Mouse (Mus musculus): Measurements from ENCODE around the gene Gm10320. TPM values are rescaled to one million over a fixed set of nuclear protein-coding genes. Genes with fewer than 3 reads are reported as not detected.

The Gm10320 gene
- total and polyA plus RNA-seq, 3 experiments = 0.60 to 0.93 TPM; not detected in 1

DNA sequence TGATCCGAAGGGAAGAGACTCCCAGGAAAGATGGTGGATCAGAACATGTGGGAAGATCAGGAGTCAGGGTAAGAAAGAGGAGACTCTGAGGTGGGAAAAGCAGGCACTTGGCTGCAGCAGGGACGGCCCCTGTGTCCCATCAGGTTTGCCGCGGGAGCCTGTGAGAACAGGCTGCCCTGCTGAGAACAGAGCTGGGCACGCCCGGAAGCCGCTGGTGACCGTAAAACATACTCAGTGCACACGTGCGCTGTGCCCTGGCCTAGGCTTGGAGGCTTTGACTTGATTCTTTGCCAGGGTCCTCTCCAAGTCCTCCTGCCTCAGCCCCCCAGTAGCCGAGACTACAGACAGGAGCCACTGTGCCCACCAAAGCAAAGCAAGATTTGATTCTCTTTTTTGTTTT lies 26.5 kb upstream of the Gm10320 start:
- Histone ChIP-seq H3K4me3 (ENCODE audit: low read depth, low read length) (no peak overlapping the region), H3K27me3 (ENCODE audit: insufficient read depth, low read length) (no peaks in the 10 kb centered on the region), H3K4me1 (ENCODE audit: insufficient read depth, low read depth, low read length) (no peaks in the 10 kb centered on the region), H3K36me3 (replicated peaks) (no peaks in the 10 kb centered on the region), H3K9me3 (replicated peaks) (no peaks in the 10 kb centered on the region; the same call in 1 of the 2 replicates)
- DNase-seq (ENCODE audit: low spot score) (no peak), ATAC-seq (ENCODE audit: extremely low read depth, insufficient number of reproducible peaks, low FRiP score, poor library complexity, severe bottlenecking) (no peak)
- TF ChIP-seq GATA2 (IDR thresholded peaks at IDR 0.05; ENCODE audit: borderline replicate concordance, low read depth, low read length) = no peak
- TF ChIP-seq POLR2AphosphoS5 (IDR thresholded peaks at IDR 0.05; ENCODE audit: insufficient replicate concordance, low read depth, low read length) = no peak
- TF ChIP-seq TAL1 (conservative IDR thresholded peaks at IDR 0.05; ENCODE audit: low read depth, low read length) = no peak
- no peak for TF ChIP-seq GATA1 (IDR thresholded peaks at IDR 0.05; ENCODE audit: borderline replicate concordance, low read length)

DNA sequence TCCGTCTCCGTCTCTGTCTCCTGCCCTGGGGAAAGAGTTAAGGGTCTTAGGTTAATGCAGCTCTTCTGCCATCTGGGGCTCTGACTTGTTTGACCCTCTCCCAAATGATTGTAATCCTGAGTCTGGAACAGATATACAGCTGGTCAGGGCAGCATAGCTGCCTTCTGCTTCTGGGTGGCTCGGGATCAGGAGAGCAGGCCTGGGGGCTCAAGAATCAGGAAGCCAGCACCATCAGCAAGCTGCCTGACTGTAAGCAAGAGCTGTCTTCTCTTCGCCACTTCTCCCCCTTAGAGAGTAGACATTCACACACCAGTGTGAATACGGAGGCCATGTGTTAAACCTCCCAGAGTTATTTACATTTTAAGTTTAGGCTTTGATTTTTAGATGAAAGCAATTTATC lies 25.9 kb upstream of the Gm10320 start:
- no peaks in the 10 kb centered on the region; the same call in 1 of the 2 replicates for H3K9me3 ChIP-seq (replicated peaks)
- no peaks in the 10 kb centered on the region for H3K4me1 ChIP-seq (ENCODE audit: insufficient read depth, low read depth, low read length)
- no peaks in the 10 kb centered on the region for H3K27me3 ChIP-seq (ENCODE audit: insufficient read depth, low read length)
- no peak overlapping the region for H3K4me3 ChIP-seq (ENCODE audit: low read depth, low read length)
- DNase-seq (ENCODE audit: low spot score) (no peak), ATAC-seq (ENCODE audit: extremely low read depth, insufficient number of reproducible peaks, low FRiP score, poor library complexity, severe bottlenecking) (no peak)
- no peaks in the 10 kb centered on the region for H3K36me3 ChIP-seq (replicated peaks)
- TF ChIP-seq POLR2AphosphoS5 (IDR thresholded peaks at IDR 0.05; ENCODE audit: insufficient replicate concordance, low read depth, low read length) = no peak
- TF ChIP-seq GATA1 (IDR thresholded peaks at IDR 0.05; ENCODE audit: borderline replicate concordance, low read length) = no peak
- TF ChIP-seq CTCF (IDR thresholded peaks at IDR 0.05; ENCODE audit: low read depth, low read length) = no peak
- no peak for TF ChIP-seq GATA2 (IDR thresholded peaks at IDR 0.05; ENCODE audit: borderline replicate concordance, low read depth, low read length)
- no peak for TF ChIP-seq TAL1 (conservative IDR thresholded peaks at IDR 0.05; ENCODE audit: low read depth, low read length)

DNA sequence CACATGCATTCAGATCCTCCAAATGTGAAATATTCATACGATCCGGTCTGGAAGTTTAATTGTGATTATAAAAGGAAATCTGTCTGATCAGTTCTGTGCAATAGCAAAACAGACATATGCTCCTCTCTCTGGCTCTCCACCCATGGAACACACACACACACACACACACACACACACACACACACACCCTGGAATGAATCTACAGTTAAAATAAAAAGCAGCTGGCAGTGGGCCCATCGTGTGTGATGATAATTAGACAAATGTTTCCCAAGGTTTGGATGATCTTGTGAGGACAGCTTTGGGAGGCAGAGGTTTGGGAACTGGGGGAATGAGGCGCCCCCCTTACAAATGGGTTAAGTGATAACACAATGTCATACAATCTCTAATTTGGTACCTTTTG lies 25.2 kb upstream of the Gm10320 start:
- no peak for DNase-seq (ENCODE audit: low spot score)
- Histone ChIP-seq H3K4me1 (ENCODE audit: insufficient read depth, low read depth, low read length) (no peaks in the 10 kb centered on the region), H3K36me3 (replicated peaks) (no peaks in the 10 kb centered on the region), H3K4me3 (ENCODE audit: low read depth, low read length) (no peak overlapping the region), H3K27me3 (ENCODE audit: insufficient read depth, low read length) (no peaks in the 10 kb centered on the region), H3K9me3 (replicated peaks) (no peaks in the 10 kb centered on the region)
- ATAC-seq (ENCODE audit: extremely low read depth, insufficient number of reproducible peaks, low FRiP score, poor library complexity, severe bottlenecking) = no peak
- no peak for TF ChIP-seq TAL1 (conservative IDR thresholded peaks at IDR 0.05; ENCODE audit: low read depth, low read length)
- no peak for TF ChIP-seq POLR2AphosphoS5 (IDR thresholded peaks at IDR 0.05; ENCODE audit: insufficient replicate concordance, low read depth, low read length)
- no peak for TF ChIP-seq GATA2 (IDR thresholded peaks at IDR 0.05; ENCODE audit: borderline replicate concordance, low read depth, low read length)
- TF ChIP-seq GATA1 (IDR thresholded peaks at IDR 0.05; ENCODE audit: borderline replicate concordance, low read length) = no peak
- TF ChIP-seq CTCF (IDR thresholded peaks at IDR 0.05; ENCODE audit: low read depth, low read length) = no peak

DNA sequence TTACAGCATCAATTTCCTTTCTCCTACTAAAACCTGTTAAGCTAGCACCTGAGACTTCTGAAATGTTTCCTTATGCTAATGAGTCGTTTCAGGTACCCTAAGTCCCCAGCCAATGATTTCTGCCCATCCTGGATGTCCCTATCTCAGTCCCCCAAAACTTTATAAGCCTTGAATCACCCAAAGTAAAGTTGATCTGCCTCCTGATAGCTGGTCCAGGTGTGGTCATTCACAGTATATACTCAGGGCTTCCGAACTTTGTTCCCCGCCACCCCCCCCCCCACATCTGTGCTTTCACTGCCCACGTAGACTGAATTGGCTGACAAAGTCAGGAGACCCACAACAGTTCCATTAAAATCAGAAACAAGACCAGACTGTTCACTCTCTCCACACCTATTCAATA lies 20.3 kb upstream of the Gm10320 start:
- ATAC-seq (ENCODE audit: extremely low read depth, insufficient number of reproducible peaks, low FRiP score, poor library complexity, severe bottlenecking) = no peak
- H3K36me3 ChIP-seq (replicated peaks) = no peaks in the 10 kb centered on the region
- H3K4me3 ChIP-seq (ENCODE audit: low read depth, low read length) = no peak overlapping the region
- DNase-seq (ENCODE audit: low spot score) = no peak
- H3K9me3 ChIP-seq (replicated peaks) = no peaks in the 10 kb centered on the region
- peaks cover 3% of the 10 kb centered on the region; the same call in 1 of the 2 replicates for H3K27me3 ChIP-seq (ENCODE audit: insufficient read depth, low read length)
- no peak for TF ChIP-seq GATA2 (IDR thresholded peaks at IDR 0.05; ENCODE audit: borderline replicate concordance, low read depth, low read length)
- no peaks in the 10 kb centered on the region for H3K4me1 ChIP-seq (ENCODE audit: insufficient read depth, low read depth, low read length)

DNA sequence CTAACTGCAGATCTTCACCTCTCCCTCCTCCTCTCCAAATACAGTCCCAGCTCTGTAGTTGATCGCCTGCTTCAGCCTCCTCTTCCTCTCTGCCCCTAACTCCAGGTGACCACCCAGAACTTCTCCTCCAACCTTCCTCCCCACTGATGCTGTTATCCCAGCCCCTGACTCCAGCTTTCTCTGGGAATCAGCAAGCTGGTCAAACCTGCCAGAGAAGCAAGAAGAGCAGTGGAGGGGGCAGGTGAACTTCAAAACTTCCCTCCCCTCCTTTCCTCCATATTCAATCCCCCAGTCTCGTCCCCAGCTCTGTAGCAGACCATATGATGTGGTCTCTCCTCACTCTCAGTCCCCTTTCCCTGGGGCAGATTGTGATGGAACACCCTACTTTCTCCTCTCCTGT lies 15.9 kb upstream of the Gm10320 start:
- H3K27me3 ChIP-seq (ENCODE audit: insufficient read depth, low read length) = peaks cover 22% of the 10 kb centered on the region
- ATAC-seq (ENCODE audit: extremely low read depth, insufficient number of reproducible peaks, low FRiP score, poor library complexity, severe bottlenecking) (no peak), DNase-seq (ENCODE audit: low spot score) (no peak)
- no peaks in the 10 kb centered on the region for H3K36me3 ChIP-seq (replicated peaks)
- no peaks in the 10 kb centered on the region for H3K9me3 ChIP-seq (replicated peaks)
- TF ChIP-seq POLR2AphosphoS5 (IDR thresholded peaks at IDR 0.05; ENCODE audit: insufficient replicate concordance, low read depth, low read length) = no peak
- no peak for TF ChIP-seq TAL1 (conservative IDR thresholded peaks at IDR 0.05; ENCODE audit: low read depth, low read length)
- no peak for TF ChIP-seq GATA1 (IDR thresholded peaks at IDR 0.05; ENCODE audit: borderline replicate concordance, low read length)
- TF ChIP-seq GATA2 (IDR thresholded peaks at IDR 0.05; ENCODE audit: borderline replicate concordance, low read depth, low read length) = no peak
- TF ChIP-seq CTCF (IDR thresholded peaks at IDR 0.05; ENCODE audit: low read depth, low read length) = no peak
- H3K4me1 ChIP-seq (ENCODE audit: insufficient read depth, low read depth, low read length) = no peaks in the 10 kb centered on the region
- no peak overlapping the region for H3K4me3 ChIP-seq (ENCODE audit: low read depth, low read length)

DNA sequence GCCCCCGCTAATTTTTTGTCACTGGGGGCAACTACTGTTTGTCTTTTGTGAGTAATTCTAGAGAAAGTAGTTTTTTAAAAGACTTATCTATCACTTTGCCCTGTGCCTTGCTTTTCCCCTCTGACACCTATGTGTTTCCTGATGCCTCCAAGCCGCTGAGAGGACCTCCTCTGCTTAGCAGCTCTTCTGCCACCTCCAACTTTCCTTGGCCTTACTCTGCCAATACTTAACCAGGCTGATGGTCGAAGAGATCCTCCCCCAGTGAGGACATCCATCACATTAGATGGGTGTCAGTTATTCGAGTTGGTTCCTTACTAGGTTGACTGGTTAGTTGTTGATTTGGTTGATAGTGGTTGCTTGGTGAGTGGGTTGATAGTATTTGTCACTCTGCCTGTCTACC lies 14.7 kb upstream of the Gm10320 start:
- Histone ChIP-seq H3K36me3 (replicated peaks) (no peaks in the 10 kb centered on the region), H3K4me3 (ENCODE audit: low read depth, low read length) (no peak overlapping the region), H3K4me1 (ENCODE audit: insufficient read depth, low read depth, low read length) (no peaks in the 10 kb centered on the region), H3K27me3 (ENCODE audit: insufficient read depth, low read length) (peaks cover 28% of the 10 kb centered on the region), H3K9me3 (replicated peaks) (no peaks in the 10 kb centered on the region)
- DNase-seq (ENCODE audit: low spot score) (no peak), ATAC-seq (ENCODE audit: extremely low read depth, insufficient number of reproducible peaks, low FRiP score, poor library complexity, severe bottlenecking) (no peak)
- TF ChIP-seq POLR2AphosphoS5 (IDR thresholded peaks at IDR 0.05; ENCODE audit: insufficient replicate concordance, low read depth, low read length) (no peak), GATA2 (IDR thresholded peaks at IDR 0.05; ENCODE audit: borderline replicate concordance, low read depth, low read length) (no peak)

DNA sequence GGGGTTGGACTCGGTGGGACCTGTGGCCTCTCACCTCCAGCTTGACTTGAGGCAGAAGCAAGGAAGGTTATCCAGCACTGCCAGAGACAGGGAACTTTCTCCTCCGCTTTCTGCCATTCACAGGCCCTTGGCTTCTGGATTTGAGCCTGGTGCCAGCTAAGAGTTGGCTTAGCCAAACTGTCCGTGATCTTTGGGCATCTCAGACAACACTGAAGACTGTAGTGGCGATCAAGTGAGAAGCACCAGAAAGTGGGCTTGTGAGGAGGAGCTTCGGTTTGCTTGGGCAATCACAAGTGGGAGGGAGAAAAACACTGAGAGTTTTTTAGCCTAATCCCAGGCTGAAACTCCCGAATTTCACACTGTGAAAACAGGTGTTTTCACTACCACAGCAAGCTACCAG lies 14.2 kb upstream of the Gm10320 start:
- H3K4me3 ChIP-seq (ENCODE audit: low read depth, low read length) = no peak overlapping the region
- TF ChIP-seq GATA2 (IDR thresholded peaks at IDR 0.05; ENCODE audit: borderline replicate concordance, low read depth, low read length) (no peak), CTCF (IDR thresholded peaks at IDR 0.05; ENCODE audit: low read depth, low read length) (no peak), TAL1 (conservative IDR thresholded peaks at IDR 0.05; ENCODE audit: low read depth, low read length) (no peak), GATA1 (IDR thresholded peaks at IDR 0.05; ENCODE audit: borderline replicate concordance, low read length) (no peak), POLR2AphosphoS5 (IDR thresholded peaks at IDR 0.05; ENCODE audit: insufficient replicate concordance, low read depth, low read length) (no peak)
- ATAC-seq (ENCODE audit: extremely low read depth, insufficient number of reproducible peaks, low FRiP score, poor library complexity, severe bottlenecking) = no peak
- no peaks in the 10 kb centered on the region for H3K4me1 ChIP-seq (ENCODE audit: insufficient read depth, low read depth, low read length)
- H3K9me3 ChIP-seq (replicated peaks) = no peaks in the 10 kb centered on the region
- H3K36me3 ChIP-seq (replicated peaks) = no peaks in the 10 kb centered on the region
- H3K27me3 ChIP-seq (ENCODE audit: insufficient read depth, low read length) = peaks cover 30% of the 10 kb centered on the region
- DNase-seq (ENCODE audit: low spot score) = no peak
